Mouse (Mus musculus): ENCODE measurements around the gene Acaca.

GRCm38 (mm10) chr11:84252425-84252824 is 123.0 kb downstream of the Acaca start:
- TF ChIP-seq GATA1 (IDR thresholded peaks at IDR 0.05; ENCODE audit: borderline replicate concordance, low read length): no peak
- no peak for TF ChIP-seq FLI1 (IDR thresholded peaks at IDR 0.05; ENCODE audit: low read length)
